ENCODE assay signal across 19 mouse cellular contexts in genomic region chr13:80947705-80948104, GRCm38 (mm10).
DNase-seq lines count a peak whose midpoint lies in the region; ATAC-seq lines count a peak whose summit lies in the region.
"Had no signal": no experiment of that assay in that cellular context is flagged by ENCODE, and none has a peak within 500 bp of the region (broad histone marks: within the 10 kb centered on the region; RNA-seq: fewer than 3 reads in every experiment).

No protein-coding gene starts in this region.

- DNase-seq in cerebellum, adult 11-12 months = peak; percentile 23
- DNase-seq in frontal cortex, adult 2 months (ENCODE audit: extremely low spot score in 1 of 2, low spot score in 1 of 2) = peak; percentile 22 to 29
- DNase-seq in frontal cortex, postnatal 25 days (ENCODE audit: low spot score in 2 of 2) = no peak
- peak; percentile 90 for DNase-seq in layer of hippocampus, adult 9-11 months
- DNase-seq in layer of hippocampus, postnatal 10 days (ENCODE audit: low spot score in 2 of 2) = no peak
- DNase-seq in right cerebral cortex, adult 18-20 months = peak; percentile 51
- DNase-seq in right cerebral cortex, postnatal 10 days (ENCODE audit: low spot score in 2 of 2) = no peak
- DNase-seq: adrenal gland, adult 8-10 months; adrenal gland, postnatal 36 days; B cell, adult 2 months; cerebellum, postnatal 36 days; forebrain, postnatal 0 days; gastrocnemius, postnatal 14 days; heart, adult 2 months; heart, postnatal 14 days had no signal

- ATAC-seq in cerebellum, adult (ENCODE audit: insufficient number of reproducible peaks, low FRiP score, low TSS enrichment) = no peak
- ATAC-seq: CD4-positive, CD25-positive, alpha-beta regulatory T cell, adult 4 months; forebrain, embryonic 13.5 days; forebrain, postnatal 0 days; hindbrain, postnatal 0 days had no signal

Comparison
In these comparisons a context has a peak if more than half of its experiments do, and no peak if none do; other contexts are left out.
1. DNase-seq: peak in cerebellum, adult 11-12 months (single experiment), frontal cortex, adult 2 months (2 of 2), layer of hippocampus, adult 9-11 months (single experiment) and right cerebral cortex, adult 18-20 months (single experiment); none in frontal cortex, postnatal 25 days (0 of 2), layer of hippocampus, postnatal 10 days (0 of 2) and right cerebral cortex, postnatal 10 days (0 of 2).